Mouse (Mus musculus) stomach, postnatal 0 days (tissue): Measurements from ENCODE around the gene Cd63.

Experiments
- CTCF ChIP-seq: IDR thresholded peaks from 2 replicates; pipeline ENCODE4 v1.5.1; 2016; ENCODE audit warnings: antibody characterized with exemption, low read depth, mild to moderate bottlenecking, moderate library complexity
- EP300 ChIP-seq: optimal IDR thresholded peaks from 2 replicates; pipeline ENCODE3; 2016; ENCODE audit warnings: antibody characterized with exemption

GRCm38 (mm10) chr10:128882067-128882466 is 18.7 kb upstream of the Cd63 start:
- TF ChIP-seq EP300: no peak
- TF ChIP-seq CTCF: no peak
